Mouse (Mus musculus) effector memory CD4-positive, alpha-beta T cell, adult 5 months (primary cell): ENCODE results near the gene Tln1. TPM values are rescaled to one million over a fixed set of nuclear protein-coding genes. Genes with fewer than 3 reads are reported as not detected.

ENCODE experiments used
- polyA plus RNA-seq: library from polyadenylated mRNA; unstranded; fragments of 100-300 nt; shearing (Covaris generic); gene quantifications from one replicate; pipeline ENCODE4 v1.2.1, GENCODE M21; 2017

The Tln1 gene
- polyA plus RNA-seq = 223 TPM

GRCm38 (mm10) chr4:43561997-43562768 is at the start of gene Tln1, which contains the start of gene Creb3:
TSS of gene Tln1 (minus strand) at chr4:43562691.
TSS of gene Creb3 (plus strand) at chr4:43562332.

GRCm38 (mm10) chr4:43584444-43585416 is 22.2 kb upstream of the Tln1 start, which contains the start of gene Msmp:
TSS of gene Msmp (minus strand) at chr4:43584494.

GRCm38 (mm10) chr4:43578376-43579204 is 16.1 kb upstream of the Tln1 start, which contains the start of the genes Rgp1 and Gba2:
TSS of gene Rgp1 (plus strand) at chr4:43578715.
TSS of gene Gba2 (minus strand) at chr4:43578873.

GRCm38 (mm10) chr4:43506536-43507185 is 55.8 kb downstream of the Tln1 start, which contains the start of gene Car9:
TSS of gene Car9 (plus strand) at chr4:43506966.

GRCm38 (mm10) chr4:43499407-43500333 is 62.8 kb downstream of the Tln1 start, which contains the start of gene Arhgef39:
TSS of gene Arhgef39 (minus strand) at chr4:43499695.

GRCm38 (mm10) chr4:43492821-43493185 is 69.7 kb downstream of the Tln1 start, which contains the start of gene Ccdc107:
TSS of gene Ccdc107 (plus strand) at chr4:43492900.

GRCm38 (mm10) chr4:43483535-43484091 is 78.9 kb downstream of the Tln1 start, which contains the start of gene Sit1:
TSS of gene Sit1 (minus strand) at chr4:43483734.

Other genes with a start within 250 kb of the Tln1 start
- not detected for gene Rusc2, start 180.7 kb downstream of the Tln1 start, polyA plus RNA-seq
- not detected for gene Fam166b, start 133.6 kb downstream of the Tln1 start, polyA plus RNA-seq
- gene Tesk1, start 120.8 kb downstream of the Tln1 start, polyA plus RNA-seq = 66.2 TPM
- 15.3 TPM for gene Cd72, start 108.1 kb downstream of the Tln1 start, polyA plus RNA-seq
- 228 TPM for gene Sit1, start 79.0 kb downstream of the Tln1 start, polyA plus RNA-seq
- gene Ccdc107, start 69.8 kb downstream of the Tln1 start, polyA plus RNA-seq = 64.2 TPM
- 4.8 TPM for gene Arhgef39, start 63.0 kb downstream of the Tln1 start, polyA plus RNA-seq
- 0.67 TPM for gene Car9, start 55.7 kb downstream of the Tln1 start, polyA plus RNA-seq
- gene Tpm2, start 38.9 kb downstream of the Tln1 start, polyA plus RNA-seq = not detected
- gene Creb3, start 359 bp downstream of the Tln1 start, polyA plus RNA-seq = 58.4 TPM
- gene Rgp1, start 16.0 kb upstream of the Tln1 start, polyA plus RNA-seq = 7.0 TPM
- 30.8 TPM for gene Gba2, start 16.2 kb upstream of the Tln1 start, polyA plus RNA-seq
- 2.5 TPM for gene Msmp, start 21.8 kb upstream of the Tln1 start, polyA plus RNA-seq
- gene Npr2, start 69.2 kb upstream of the Tln1 start, polyA plus RNA-seq = not detected
- not detected for gene Spag8, start 90.9 kb upstream of the Tln1 start, polyA plus RNA-seq
- 56.2 TPM for gene Hint2, start 93.8 kb upstream of the Tln1 start, polyA plus RNA-seq
- gene Tmem8b, start 106.3 kb upstream of the Tln1 start, polyA plus RNA-seq = 1.3 TPM
- 0.67 TPM for gene Fam221b, start 106.5 kb upstream of the Tln1 start, polyA plus RNA-seq
- not detected for gene Olfr70, start 138.1 kb upstream of the Tln1 start, polyA plus RNA-seq
- not detected for gene Olfr71, start 147.6 kb upstream of the Tln1 start, polyA plus RNA-seq
- not detected for gene Hrct1, start 164.5 kb upstream of the Tln1 start, polyA plus RNA-seq
- gene Spaar, start 167.3 kb upstream of the Tln1 start, polyA plus RNA-seq = 0.09 TPM
- gene Olfr159, start 208.3 kb upstream of the Tln1 start, polyA plus RNA-seq = not detected